Mouse (Mus musculus): Measurements from ENCODE around the gene Zdhhc5. TPM values are rescaled to one million over a fixed set of nuclear protein-coding genes. Genes with fewer than 3 reads are reported as not detected.
A peak's percentile ranks its signal among the peaks of the same experiment; 100 is the strongest.

The Zdhhc5 gene
- polyA plus RNA-seq, 1 experiment: 14.6 TPM

- 0% methylated on average over 1 of the region's 1 CpGs for WGBS
Measured at GRCm38 (mm10) chr2:84655864-84656263, 59.1 kb downstream of the Zdhhc5 start.

GRCm38 (mm10) chr2:84653354-84653753 lies 61.6 kb downstream of the Zdhhc5 start:
- no peak for TF ChIP-seq POLR2A (IDR thresholded peaks at IDR 0.05; ENCODE audit: borderline replicate concordance, control insufficient read depth, low read depth, low read length)
- Histone ChIP-seq H3K4me1 (ENCODE audit: control insufficient read depth, insufficient read depth, low read length) (no peaks in the 10 kb centered on the region; the same call in 1 of the 2 replicates), H3K4me3 (replicated peaks; ENCODE audit: control insufficient read depth, low read depth, low read length) (no peak overlapping the region), H3K27ac (ENCODE audit: control insufficient read depth, insufficient read depth, low read depth, low read length, poor library complexity) (no peak overlapping the region)

More at GRCm38 (mm10) chr2:84655864-84656263, 59.1 kb downstream of the Zdhhc5 start:
- TF ChIP-seq CTCF (IDR thresholded peaks at IDR 0.05; ENCODE audit: control insufficient read depth, insufficient read depth, low read length) (no peak), POLR2A (IDR thresholded peaks at IDR 0.05; ENCODE audit: borderline replicate concordance, control insufficient read depth, low read depth, low read length) (no peak)
- no peak overlapping the region for H3K4me3 ChIP-seq (replicated peaks; ENCODE audit: control insufficient read depth, low read depth, low read length)
- no peaks in the 10 kb centered on the region; the same call in 1 of the 2 replicates for H3K4me1 ChIP-seq (ENCODE audit: control insufficient read depth, insufficient read depth, low read length)
- H3K27ac ChIP-seq (ENCODE audit: control insufficient read depth, insufficient read depth, low read depth, low read length, poor library complexity): no peak overlapping the region

- peak within 1 kb of the TSS; percentile 67 for H3K4me3 ChIP-seq (replicated peaks; ENCODE audit: control insufficient read depth, low read depth, low read length)
- TF ChIP-seq POLR2A (IDR thresholded peaks at IDR 0.05; ENCODE audit: borderline replicate concordance, control insufficient read depth, low read depth, low read length) (no peak), CTCF (IDR thresholded peaks at IDR 0.05; ENCODE audit: control insufficient read depth, insufficient read depth, low read length) (no peak)
- WGBS: 3% methylated on average over 15 of the region's 15 CpGs
- H3K4me1 ChIP-seq (ENCODE audit: control insufficient read depth, insufficient read depth, low read length): no peaks in the 10 kb centered on the region
- H3K27ac ChIP-seq (ENCODE audit: control insufficient read depth, insufficient read depth, low read depth, low read length, poor library complexity): peak within 1 kb of the TSS; percentile 8
Measured at GRCm38 (mm10) chr2:84650464-84651195, 64.3 kb downstream of the Zdhhc5 start, which contains the start of gene Ctnnd1. Gene Ctnnd1, minus strand, starts transcription at chr2:84650765.

GRCm38 (mm10) chr2:84649674-84650073 lies 65.3 kb downstream of the Zdhhc5 start:
- TF ChIP-seq CTCF (IDR thresholded peaks at IDR 0.05; ENCODE audit: control insufficient read depth, insufficient read depth, low read length) (no peak), POLR2A (IDR thresholded peaks at IDR 0.05; ENCODE audit: borderline replicate concordance, control insufficient read depth, low read depth, low read length) (no peak)
- H3K4me3 ChIP-seq (replicated peaks; ENCODE audit: control insufficient read depth, low read depth, low read length): peak overlapping the region; percentile 56
- H3K4me1 ChIP-seq (ENCODE audit: control insufficient read depth, insufficient read depth, low read length): no peaks in the 10 kb centered on the region
- 1% methylated on average over 10 of the region's 10 CpGs for WGBS
- H3K27ac ChIP-seq (ENCODE audit: control insufficient read depth, insufficient read depth, low read depth, low read length, poor library complexity): no peak overlapping the region

- WGBS: 53% methylated on average over 6 of the region's 6 CpGs
- Histone ChIP-seq H3K4me3 (replicated peaks; ENCODE audit: control insufficient read depth, low read depth, low read length) (no peak overlapping the region), H3K27ac (ENCODE audit: control insufficient read depth, insufficient read depth, low read depth, low read length, poor library complexity) (no peak overlapping the region), H3K4me1 (ENCODE audit: control insufficient read depth, insufficient read depth, low read length) (no peaks in the 10 kb centered on the region)
- TF ChIP-seq POLR2A (IDR thresholded peaks at IDR 0.05; ENCODE audit: borderline replicate concordance, control insufficient read depth, low read depth, low read length): no peak
- no peak for TF ChIP-seq CTCF (IDR thresholded peaks at IDR 0.05; ENCODE audit: control insufficient read depth, insufficient read depth, low read length)
Measured at GRCm38 (mm10) chr2:84648369-84648768, 66.6 kb downstream of the Zdhhc5 start.

GRCm38 (mm10) chr2:84647051-84647568 lies 67.9 kb downstream of the Zdhhc5 start:
- Histone ChIP-seq H3K4me1 (ENCODE audit: control insufficient read depth, insufficient read depth, low read length) (no peaks in the 10 kb centered on the region), H3K4me3 (replicated peaks; ENCODE audit: control insufficient read depth, low read depth, low read length) (no peak overlapping the region), H3K27ac (ENCODE audit: control insufficient read depth, insufficient read depth, low read depth, low read length, poor library complexity) (no peak overlapping the region)
- no peak for TF ChIP-seq CTCF (IDR thresholded peaks at IDR 0.05; ENCODE audit: control insufficient read depth, insufficient read depth, low read length)
- TF ChIP-seq POLR2A (IDR thresholded peaks at IDR 0.05; ENCODE audit: borderline replicate concordance, control insufficient read depth, low read depth, low read length): no peak
- WGBS: 83% methylated on average over 6 of the region's 6 CpGs

GRCm38 (mm10) chr2:84646138-84646537 lies 68.8 kb downstream of the Zdhhc5 start:
- no peak overlapping the region for H3K27ac ChIP-seq (ENCODE audit: control insufficient read depth, insufficient read depth, low read depth, low read length, poor library complexity)
- 78% methylated on average over 1 of the region's 1 CpGs for WGBS
- TF ChIP-seq CTCF (IDR thresholded peaks at IDR 0.05; ENCODE audit: control insufficient read depth, insufficient read depth, low read length) (no peak), POLR2A (IDR thresholded peaks at IDR 0.05; ENCODE audit: borderline replicate concordance, control insufficient read depth, low read depth, low read length) (no peak)
- H3K4me3 ChIP-seq (replicated peaks; ENCODE audit: control insufficient read depth, low read depth, low read length): no peak overlapping the region
- H3K4me1 ChIP-seq (ENCODE audit: control insufficient read depth, insufficient read depth, low read length): no peaks in the 10 kb centered on the region

- no peaks in the 10 kb centered on the region for H3K4me1 ChIP-seq (ENCODE audit: control insufficient read depth, insufficient read depth, low read length)
- no peak for TF ChIP-seq CTCF (IDR thresholded peaks at IDR 0.05; ENCODE audit: control insufficient read depth, insufficient read depth, low read length)
- no peak for TF ChIP-seq POLR2A (IDR thresholded peaks at IDR 0.05; ENCODE audit: borderline replicate concordance, control insufficient read depth, low read depth, low read length)
- H3K27ac ChIP-seq (ENCODE audit: control insufficient read depth, insufficient read depth, low read depth, low read length, poor library complexity): no peak overlapping the region
Measured at GRCm38 (mm10) chr2:84640833-84641232, 74.1 kb downstream of the Zdhhc5 start.

More at GRCm38 (mm10) chr2:84640833-84641232, 74.1 kb downstream of the Zdhhc5 start:
- no peak overlapping the region for H3K4me3 ChIP-seq (replicated peaks; ENCODE audit: control insufficient read depth, low read depth, low read length)
